Mouse (Mus musculus): ENCODE results near the gene Tgm6.

- TF ChIP-seq CTCF (IDR thresholded peaks at IDR 0.05; ENCODE audit: insufficient read depth, low read length) (no peak), POLR2A (IDR thresholded peaks at IDR 0.05; ENCODE audit: borderline replicate concordance, extremely low read depth, low read depth, low read length) (no peak)
These were observed at the start of gene Tgm6 for GRCm38 (mm10) chr2:130112116-130112515.

Data from lung, adult 2 months (tissue).